Mouse (Mus musculus) forebrain, embryonic 10.5 days (tissue): ENCODE results near the gene Catsper1. TPM values are rescaled to one million over a fixed set of nuclear protein-coding genes. Genes with fewer than 3 reads are reported as not detected.

Experiments used
- DNase-seq: peaks from one replicate; pipeline ENCODE4 v3.0.0-alpha.2; 2017; ENCODE audit warnings: low spot score; ENCODE audit errors: extremely low spot score
- H3K27ac ChIP-seq: fragments of 300-500 bp; sonication (generic); 2 replicates; pipeline ENCODE4 v1.5.1; 2016; ENCODE audit warnings: mild to moderate bottlenecking
- H3K27me3 ChIP-seq: fragments of 300-500 bp; sonication (generic); 2 replicates; pipeline ENCODE4 v1.6.1; 2016; ENCODE audit warnings: mild to moderate bottlenecking; ENCODE audit not compliant: poor library complexity, severe bottlenecking
- H3K36me3 ChIP-seq: fragments of 300-500 bp; sonication (generic); replicated peaks from 2 replicates; pipeline ENCODE4 v1.6.1; 2016; ENCODE audit warnings: mild to moderate bottlenecking, moderate library complexity
- H3K4me1 ChIP-seq: fragments of 300-500 bp; sonication (generic); 2 replicates; pipeline ENCODE4 v1.6.1; 2016
- H3K4me3 ChIP-seq: fragments of 300-500 bp; sonication (generic); 2 replicates; pipeline ENCODE4 v1.5.1; 2016; ENCODE audit warnings: mild to moderate bottlenecking, moderate library complexity
- H3K9me3 ChIP-seq: fragments of 300-500 bp; sonication (generic); 2 replicates; pipeline ENCODE4 v1.6.1; 2016; ENCODE audit warnings: mild to moderate bottlenecking, moderate library complexity
- WGBS: fragments of 180-500 bp; shearing (Covaris S2); methylation state at CpG from one replicate; pipeline ENCODE4 v1.1.7; 2016; 5-methylcytosine and 5-hydroxymethylcytosine counted together
- polyA plus RNA-seq: library from polyadenylated mRNA; unstranded; fragments of >200 nt; fragmentation: Nextera tagmentation; extraction: Ambion mirVana; gene quantifications from 2 replicates; pipeline ENCODE4 v1.2.1, GENCODE M21; 2016

Gene Catsper1
- polyA plus RNA-seq, 1 experiment from 2014 or later, result not detected

DNA sequence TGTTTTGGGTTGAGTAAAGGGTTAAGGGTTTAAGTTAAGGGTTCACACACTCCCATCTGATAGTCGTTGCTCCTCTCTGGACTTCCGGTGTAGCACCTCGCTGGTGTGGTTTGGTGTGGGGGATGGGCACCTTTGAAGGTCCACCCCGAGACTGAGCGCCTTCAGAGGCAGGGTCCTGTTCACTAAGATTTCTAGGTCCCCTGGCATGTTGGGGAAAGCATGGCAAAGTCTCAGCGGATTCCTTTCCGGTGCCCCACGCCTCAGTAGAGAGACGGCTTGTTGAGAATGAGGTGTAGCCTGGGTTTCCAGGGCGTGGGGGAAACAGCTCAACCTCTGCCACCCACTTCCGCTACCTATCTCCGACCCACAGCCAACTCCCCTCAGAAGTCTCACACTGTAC lies 54.1 kb downstream of the Catsper1 start:
- WGBS, result 59% methylated on average over 12 of the region's 12 CpGs
- DNase-seq, result no peak
- peak overlapping the region; percentile 93 for H3K27ac ChIP-seq

DNA sequence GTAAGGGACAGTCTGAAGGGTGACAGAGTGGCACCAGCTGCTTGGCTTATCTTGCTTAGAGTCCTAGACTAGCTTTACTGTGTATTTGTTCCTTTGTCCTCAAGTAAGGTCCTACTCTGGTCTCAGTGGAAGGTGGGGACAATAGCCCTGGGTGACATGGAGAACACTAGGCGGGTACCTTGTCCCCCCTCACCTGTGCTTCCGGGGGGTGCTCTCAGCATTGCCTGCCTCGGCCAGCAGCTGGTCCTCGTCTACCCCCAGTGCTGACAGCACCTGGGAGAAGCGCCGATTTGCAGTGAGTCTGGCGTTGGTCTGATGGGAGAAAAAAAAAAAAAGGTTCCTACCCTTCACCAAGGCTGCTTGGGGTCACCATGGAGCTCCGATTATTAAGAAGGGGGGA lies 54.9 kb downstream of the Catsper1 start:
- 91% methylated on average over 8 of the region's 8 CpGs for WGBS
- Histone ChIP-seq H3K27me3 (no peaks in the 10 kb centered on the region), H3K4me1 (peaks cover 45% of the 10 kb centered on the region), H3K36me3 (peaks cover 11% of the 10 kb centered on the region), H3K27ac (peak overlapping the region; percentile 93; the same call in 1 of the 2 replicates), H3K4me3 (peak overlapping the region; percentile 100), H3K9me3 (no peaks in the 10 kb centered on the region)
- DNase-seq, result no peak

More for the DNA sequence above, 54.1 kb downstream of the Catsper1 start:
- H3K4me3 ChIP-seq, result peak overlapping the region; percentile 100
- H3K9me3 ChIP-seq, result no peaks in the 10 kb centered on the region
- H3K36me3 ChIP-seq, result peaks cover 19% of the 10 kb centered on the region
- H3K4me1 ChIP-seq, result peaks cover 40% of the 10 kb centered on the region
- H3K27me3 ChIP-seq, result no peaks in the 10 kb centered on the region

DNA sequence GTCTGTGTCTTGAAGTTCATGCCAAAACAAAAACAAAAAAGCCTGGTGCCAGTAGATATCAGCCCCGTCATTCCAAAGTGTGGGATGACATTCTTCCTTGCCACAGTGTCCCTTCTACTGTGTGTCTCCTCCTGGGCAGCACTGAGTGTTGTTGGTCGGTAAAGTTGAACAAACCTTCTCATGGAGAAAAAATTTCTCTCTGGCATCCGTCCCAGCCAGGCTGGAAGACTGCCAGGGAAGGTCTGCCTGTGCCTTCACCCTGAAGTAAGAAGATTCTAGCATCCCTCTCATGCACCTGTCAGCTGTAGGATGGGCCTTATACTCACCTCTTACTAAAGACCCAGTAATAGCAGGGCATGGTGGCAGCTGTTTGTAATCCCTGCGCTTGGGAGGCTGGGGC lies 57.4 kb downstream of the Catsper1 start:
- DNase-seq, result no peak
- Histone ChIP-seq H3K9me3 (no peaks in the 10 kb centered on the region), H3K4me3 (no peak overlapping the region), H3K27me3 (no peaks in the 10 kb centered on the region), H3K36me3 (no peaks in the 10 kb centered on the region), H3K4me1 (peaks cover 32% of the 10 kb centered on the region), H3K27ac (no peak overlapping the region)
- WGBS, result 84% methylated on average over 4 of the region's 4 CpGs

Other genes starting within 250 kb of the Catsper1 start
- gene Yif1a, start 247.2 kb upstream of the Catsper1 start, polyA plus RNA-seq, result 67.1 and 74.2 TPM in 2 replicates
- 33.2 and 34.2 TPM in 2 replicates for gene Cnih2, start 237.2 kb upstream of the Catsper1 start, polyA plus RNA-seq
- 253 and 255 TPM in 2 replicates for gene Rab1b, start 228.7 kb upstream of the Catsper1 start, polyA plus RNA-seq
- 26.4 and 27.5 TPM in 2 replicates for gene Klc2, start 217.2 kb upstream of the Catsper1 start, polyA plus RNA-seq
- gene Pacs1, start 62.6 kb upstream of the Catsper1 start, polyA plus RNA-seq, result 21.3 and 22.7 TPM in 2 replicates
- gene Sf3b2, start 40.3 kb upstream of the Catsper1 start, polyA plus RNA-seq, result 458 and 482 TPM in 2 replicates
- gene Gal3st3, start 37.4 kb upstream of the Catsper1 start, polyA plus RNA-seq, result 10.3 and 12.1 TPM in 2 replicates
- gene Cst6, start 13.8 kb downstream of the Catsper1 start, polyA plus RNA-seq, result 0.56 TPM in 1 of 2 replicates, not detected in the other
- gene Eif1ad, start 31.0 kb downstream of the Catsper1 start, polyA plus RNA-seq, result 90.6 and 95.3 TPM in 2 replicates
- 614 and 621 TPM in 2 replicates for gene Banf1, start 31.4 kb downstream of the Catsper1 start, polyA plus RNA-seq
- 96.6 and 97.6 TPM in 2 replicates for gene Sart1, start 53.0 kb downstream of the Catsper1 start, polyA plus RNA-seq
- not detected in 2 replicates for gene Tsga10ip, start 66.8 kb downstream of the Catsper1 start, polyA plus RNA-seq
- gene Drap1, start 89.2 kb downstream of the Catsper1 start, polyA plus RNA-seq, result 198 and 208 TPM in 2 replicates
- gene AI837181, start 89.4 kb downstream of the Catsper1 start, polyA plus RNA-seq, result 42.2 and 42.3 TPM in 2 replicates
- not detected in 2 replicates for gene Fosl1, start 111.8 kb downstream of the Catsper1 start, polyA plus RNA-seq
- gene Ccdc85b, start 122.2 kb downstream of the Catsper1 start, polyA plus RNA-seq, result 5.5 and 6.7 TPM in 2 replicates
- gene Fibp, start 124.9 kb downstream of the Catsper1 start, polyA plus RNA-seq, result 93.1 TPM in 2 replicates
- gene Ctsw, start 132.8 kb downstream of the Catsper1 start, polyA plus RNA-seq, result 1.1 and 1.4 TPM in 2 replicates
- 46.9 and 50.9 TPM in 2 replicates for gene Efemp2, start 138.2 kb downstream of the Catsper1 start, polyA plus RNA-seq
- 40.9 and 42.9 TPM in 2 replicates for gene Mus81, start 152.7 kb downstream of the Catsper1 start, polyA plus RNA-seq
- gene Cfl1, start 154.7 kb downstream of the Catsper1 start, polyA plus RNA-seq, result 2,991 and 3,010 TPM in 2 replicates
- not detected in 2 replicates for gene 1700020D05Rik, start 168.0 kb downstream of the Catsper1 start, polyA plus RNA-seq
- gene Snx32, start 174.8 kb downstream of the Catsper1 start, polyA plus RNA-seq, result 7.0 and 7.9 TPM in 2 replicates
- 0.37 and 0.52 TPM in 2 replicates for gene Ovol1, start 224.9 kb downstream of the Catsper1 start, polyA plus RNA-seq
- 2.0 TPM in 2 replicates for gene Ap5b1, start 232.3 kb downstream of the Catsper1 start, polyA plus RNA-seq